Mouse (Mus musculus) neural tube, embryonic 11.5 days (tissue): ENCODE measurements around the gene Lrrc28. TPM values are rescaled to one million over a fixed set of nuclear protein-coding genes. Genes with fewer than 3 reads are reported as not detected.

Experiments
- ATAC-seq: fragments of 200-750 bp; cut with Nextera tagmentation; 2 replicates; pipeline ENCODE4 v1.8.0; 2017; ENCODE audit warnings: moderate number of reproducible peaks, mild to moderate bottlenecking, moderate TSS enrichment, moderate library complexity; ENCODE audit not compliant: insufficient read depth, low FRiP score, low TSS enrichment
- DNase-seq: peaks from one replicate; pipeline ENCODE4 v3.0.0-alpha.2; 2015; ENCODE audit warnings: low spot score
- H3K27ac ChIP-seq: fragments of 300-500 bp; sonication (generic); 2 replicates; pipeline ENCODE4 v1.5.1; 2014; ENCODE audit warnings: low read depth, mild to moderate bottlenecking, low read length
- H3K27me3 ChIP-seq: fragments of 300-500 bp; sonication (generic); 2 replicates; pipeline ENCODE4 v1.6.1; 2014; ENCODE audit warnings: mild to moderate bottlenecking, low read length, mixed read lengths; ENCODE audit not compliant: control insufficient read depth, insufficient read depth
- H3K36me3 ChIP-seq: fragments of 300-500 bp; sonication (generic); 2 replicates; pipeline ENCODE4 v1.6.1; 2014; ENCODE audit warnings: mild to moderate bottlenecking, low read length, moderate library complexity, mixed read lengths; ENCODE audit not compliant: control insufficient read depth, insufficient read depth
- H3K4me1 ChIP-seq: fragments of 300-500 bp; sonication (generic); 2 replicates; pipeline ENCODE4 v1.6.1; 2014; ENCODE audit warnings: low read length, mixed read lengths; ENCODE audit not compliant: control insufficient read depth, insufficient read depth
- H3K4me2 ChIP-seq: fragments of 300-500 bp; sonication (generic); 2 replicates; pipeline ENCODE4 v1.6.1; 2014; ENCODE audit warnings: low read depth, mild to moderate bottlenecking, moderate library complexity
- H3K4me3 ChIP-seq: fragments of 300-500 bp; sonication (generic); 2 replicates; pipeline ENCODE4 v1.5.1; 2014; ENCODE audit warnings: low read depth, low read length
- H3K9ac ChIP-seq: fragments of 300-500 bp; sonication (generic); 2 replicates; pipeline ENCODE4 v1.6.1; 2014; ENCODE audit warnings: mild to moderate bottlenecking, low read length
- H3K9me3 ChIP-seq: fragments of 300-500 bp; sonication (generic); 2 replicates; pipeline ENCODE4 v1.6.1; 2016; ENCODE audit warnings: low read length; ENCODE audit not compliant: control insufficient read depth
- WGBS: fragments of 180-500 bp; shearing (Covaris S2); extraction: QIAGEN DNeasy Blood & Tissue Kit; methylation state at CpG from one replicate; pipeline ENCODE4 v1.1.7; 2014; 5-methylcytosine and 5-hydroxymethylcytosine counted together
- polyA plus RNA-seq: library from polyadenylated mRNA; unstranded; fragments of >200 nt; fragmentation: Nextera tagmentation; extraction: Ambion mirVana; gene quantifications from 2 replicates; pipeline ENCODE4 v1.2.1, GENCODE M21; 2014

Gene Lrrc28
- polyA plus RNA-seq, 1 experiment from 2014 or later, result 29.6 TPM

DNA sequence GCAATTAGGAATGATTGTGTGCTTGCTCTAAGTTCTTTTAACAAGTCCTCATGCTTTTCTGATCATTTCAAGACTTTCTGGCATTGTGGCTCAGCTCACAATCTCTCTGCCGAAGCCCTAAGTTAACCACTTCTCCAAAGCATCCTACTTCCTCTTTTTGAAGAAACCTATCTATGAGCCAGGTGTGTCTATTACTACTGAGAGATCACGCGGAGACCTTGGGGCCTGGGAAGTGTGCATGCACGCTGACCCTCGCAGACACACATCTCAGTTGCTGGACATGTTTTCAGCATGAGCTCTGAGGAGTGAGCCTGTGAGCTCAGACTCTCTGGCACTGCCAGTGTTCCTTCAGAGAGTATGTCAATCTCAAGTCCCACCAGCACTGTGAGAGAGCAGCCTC is 98.8 kb downstream of the Lrrc28 start:
- Histone ChIP-seq H3K27ac (no peak overlapping the region), H3K9me3 (no peaks in the 10 kb centered on the region), H3K9ac (no peak overlapping the region), H3K36me3 (no peaks in the 10 kb centered on the region), H3K4me1 (no peaks in the 10 kb centered on the region), H3K27me3 (no peaks in the 10 kb centered on the region), H3K4me3 (no peak overlapping the region), H3K4me2 (no peak overlapping the region)
- 92% methylated on average over 5 of the region's 5 CpGs for WGBS
- DNase-seq (no peak), ATAC-seq (no peak)

DNA sequence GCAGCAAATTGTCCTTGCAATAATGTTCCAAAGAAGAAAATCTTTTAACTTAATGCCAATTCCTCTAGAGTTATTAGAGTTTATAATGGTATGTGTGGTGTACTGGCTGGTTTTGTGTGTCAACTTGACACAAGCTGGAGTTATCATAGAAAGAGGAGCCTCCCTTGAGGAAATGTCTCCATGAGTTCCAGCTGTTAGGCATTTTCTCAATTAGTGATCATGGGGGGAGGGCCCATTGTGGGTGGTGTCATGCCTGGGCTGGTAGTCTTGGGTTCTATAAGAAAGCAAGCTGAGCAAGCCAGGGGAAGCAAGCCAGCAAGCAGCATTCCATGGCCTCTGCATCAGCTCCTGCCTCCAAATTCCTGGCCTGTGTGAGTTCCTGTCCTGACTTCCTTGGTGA is 100.5 kb downstream of the Lrrc28 start:
- H3K36me3 ChIP-seq, result no peaks in the 10 kb centered on the region
- H3K9me3 ChIP-seq, result no peaks in the 10 kb centered on the region
- no peaks in the 10 kb centered on the region for H3K4me1 ChIP-seq
- H3K4me3 ChIP-seq, result no peak overlapping the region
- H3K27me3 ChIP-seq, result no peaks in the 10 kb centered on the region
- no peak overlapping the region for H3K27ac ChIP-seq
- DNase-seq (no peak), ATAC-seq (no peak)
- no peak overlapping the region for H3K4me2 ChIP-seq
- no peak overlapping the region for H3K9ac ChIP-seq

DNA sequence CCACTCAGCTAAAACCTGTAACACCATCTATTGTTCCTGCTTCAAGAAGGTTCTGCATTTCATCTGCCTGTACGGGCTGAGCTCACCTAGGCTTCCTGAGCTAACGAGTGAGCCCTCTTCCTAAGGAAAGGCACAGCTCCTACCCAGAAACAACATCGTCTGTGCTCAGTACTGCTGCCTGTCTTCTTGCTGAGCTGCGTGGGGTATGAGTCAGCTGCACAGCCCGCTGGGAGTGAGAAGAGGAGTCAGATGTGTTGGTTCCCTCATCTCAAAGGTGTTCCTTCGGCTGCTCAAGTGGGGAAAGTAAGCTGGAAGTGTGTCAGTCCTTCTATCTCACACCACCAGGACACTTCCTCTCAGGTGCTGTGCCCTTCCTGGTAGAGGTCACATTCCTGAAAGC is 101.4 kb downstream of the Lrrc28 start:
- no peak overlapping the region for H3K27ac ChIP-seq
- no peak for ATAC-seq

DNA sequence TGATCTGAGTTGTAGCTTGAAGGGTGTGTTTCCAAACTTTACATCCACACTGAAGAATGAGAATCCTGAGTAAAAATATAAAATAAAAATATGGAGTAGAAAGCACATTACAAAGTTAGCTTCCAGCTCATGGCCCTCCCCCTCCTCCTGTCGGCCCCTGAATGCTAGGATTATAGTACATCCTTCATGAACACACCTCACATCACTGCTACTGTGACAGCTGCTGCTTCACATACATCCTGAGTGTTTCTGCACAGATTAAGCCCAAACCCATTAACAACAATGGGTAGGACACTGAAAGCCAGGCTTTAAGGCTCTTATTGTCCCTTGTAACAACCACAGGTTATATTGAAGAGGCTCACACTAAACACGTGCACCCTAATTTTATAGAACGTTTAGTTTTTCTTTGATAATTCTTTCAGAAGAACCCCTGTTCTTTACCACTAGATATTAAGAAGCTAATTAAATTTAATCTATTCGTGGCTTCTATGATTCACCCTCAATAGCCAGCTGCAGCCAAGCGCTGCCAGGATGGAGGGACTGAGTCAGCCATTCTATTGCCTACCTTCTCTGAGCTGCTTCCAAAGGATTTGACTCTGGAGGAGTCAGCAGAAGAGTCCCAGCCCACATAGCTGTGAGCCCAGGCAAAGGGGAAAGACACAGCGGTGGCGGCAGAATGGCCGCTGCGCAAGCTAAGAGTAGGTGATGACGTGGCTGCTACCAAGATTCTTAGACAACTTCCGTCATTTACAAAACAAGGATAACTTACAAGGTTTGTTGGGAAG is 108.3 kb downstream of the Lrrc28 start:
- 93% methylated on average over 11 of the region's 11 CpGs for WGBS
- H3K9ac ChIP-seq, result no peak overlapping the region
- no peaks in the 10 kb centered on the region for H3K27me3 ChIP-seq
- no peak overlapping the region for H3K4me3 ChIP-seq
- H3K4me1 ChIP-seq, result no peaks in the 10 kb centered on the region
- no peak for DNase-seq
- H3K36me3 ChIP-seq, result no peaks in the 10 kb centered on the region
- ATAC-seq, result no peak
- H3K4me2 ChIP-seq, result no peak overlapping the region
- no peak overlapping the region for H3K27ac ChIP-seq
- no peaks in the 10 kb centered on the region for H3K9me3 ChIP-seq

More for the DNA sequence above, 101.4 kb downstream of the Lrrc28 start:
- Histone ChIP-seq H3K27me3 (no peaks in the 10 kb centered on the region), H3K9me3 (no peaks in the 10 kb centered on the region), H3K4me1 (no peaks in the 10 kb centered on the region), H3K36me3 (no peaks in the 10 kb centered on the region), H3K4me3 (no peak overlapping the region), H3K9ac (no peak overlapping the region), H3K4me2 (no peak overlapping the region)
- DNase-seq, result no peak
- WGBS, result 81% methylated on average over 6 of the region's 6 CpGs

DNA sequence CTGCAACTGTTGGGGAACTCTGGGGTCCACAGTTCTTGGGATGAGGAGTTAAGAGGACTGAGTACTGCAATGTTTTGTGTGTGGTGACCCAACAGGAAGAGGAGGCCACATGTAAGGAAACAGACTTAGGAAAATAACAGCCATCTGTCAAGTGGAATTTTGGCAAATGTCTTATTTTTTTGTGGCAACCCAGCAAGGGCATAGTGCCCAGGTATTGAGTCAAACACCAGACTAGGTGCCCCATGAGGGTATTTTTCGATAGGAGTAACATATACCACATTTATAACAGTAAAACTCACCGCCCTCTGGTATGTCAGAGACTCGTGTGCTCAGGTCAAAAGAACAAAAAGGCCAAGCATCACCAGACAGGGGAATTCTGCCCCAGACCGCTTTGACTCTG is 109.1 kb downstream of the Lrrc28 start:
- DNase-seq (no peak), ATAC-seq (no peak)
- H3K4me2 ChIP-seq, result no peak overlapping the region
- no peak overlapping the region for H3K27ac ChIP-seq
- H3K4me3 ChIP-seq, result no peak overlapping the region
- no peak overlapping the region for H3K9ac ChIP-seq
- no peaks in the 10 kb centered on the region for H3K4me1 ChIP-seq
- no peaks in the 10 kb centered on the region for H3K27me3 ChIP-seq
- 76% methylated on average over 4 of the region's 4 CpGs for WGBS
- no peaks in the 10 kb centered on the region for H3K36me3 ChIP-seq
- H3K9me3 ChIP-seq, result no peaks in the 10 kb centered on the region

DNA sequence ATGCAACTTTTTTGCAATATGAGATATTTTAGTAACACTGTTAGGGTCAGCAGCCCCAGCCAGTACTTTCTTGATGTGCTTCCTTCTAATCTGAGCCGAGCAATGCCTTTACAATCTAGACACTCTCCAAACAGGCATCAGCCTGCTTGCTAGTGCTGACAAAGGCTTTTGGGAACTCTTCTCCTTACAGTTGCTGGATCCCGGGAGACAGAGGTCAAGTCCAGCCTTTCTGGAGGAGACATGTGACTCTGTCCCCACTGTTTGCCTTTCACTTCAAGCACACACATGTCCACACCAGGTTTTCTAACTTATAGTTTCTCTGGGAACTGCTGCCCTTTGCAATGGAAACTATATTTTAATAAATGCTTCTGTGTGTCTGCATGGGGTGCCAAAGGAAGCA is 114.1 kb downstream of the Lrrc28 start:
- no peaks in the 10 kb centered on the region for H3K27me3 ChIP-seq
- no peak overlapping the region for H3K4me3 ChIP-seq
- H3K4me2 ChIP-seq, result no peak overlapping the region
- H3K27ac ChIP-seq, result no peak overlapping the region
- H3K9me3 ChIP-seq, result no peaks in the 10 kb centered on the region
- DNase-seq (no peak), ATAC-seq (no peak)
- no peaks in the 10 kb centered on the region for H3K4me1 ChIP-seq
- WGBS, result 63% methylated on average over 2 of the region's 2 CpGs
- H3K9ac ChIP-seq, result no peak overlapping the region
- no peaks in the 10 kb centered on the region for H3K36me3 ChIP-seq

DNA sequence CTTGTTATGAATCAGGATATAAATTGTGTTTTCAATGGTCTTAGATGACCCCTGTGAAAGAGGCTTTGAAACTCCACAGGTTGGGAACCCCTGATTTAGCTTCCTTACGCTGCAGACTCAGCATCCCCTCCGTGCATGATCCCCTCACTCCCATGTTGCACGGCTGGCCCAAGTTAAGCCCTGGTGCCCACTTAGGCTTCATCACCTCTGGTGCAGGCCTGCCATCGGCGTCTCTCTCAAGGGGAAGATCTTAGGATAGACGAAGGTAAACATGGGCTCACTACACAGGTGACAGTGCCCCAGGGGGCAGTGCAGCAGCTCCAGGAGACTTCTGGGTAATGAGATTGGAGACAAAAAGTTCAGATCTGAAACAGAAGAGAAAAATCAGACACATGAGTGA is 115.7 kb downstream of the Lrrc28 start:
- WGBS, result 81% methylated on average over 6 of the region's 6 CpGs
- no peak for DNase-seq
- H3K9me3 ChIP-seq, result no peaks in the 10 kb centered on the region
- no peak overlapping the region for H3K4me3 ChIP-seq
- H3K9ac ChIP-seq, result no peak overlapping the region
- no peaks in the 10 kb centered on the region for H3K4me1 ChIP-seq
- no peaks in the 10 kb centered on the region for H3K27me3 ChIP-seq
- ATAC-seq, result no peak
- no peak overlapping the region for H3K4me2 ChIP-seq
- no peak overlapping the region for H3K27ac ChIP-seq
- H3K36me3 ChIP-seq, result no peaks in the 10 kb centered on the region

DNA sequence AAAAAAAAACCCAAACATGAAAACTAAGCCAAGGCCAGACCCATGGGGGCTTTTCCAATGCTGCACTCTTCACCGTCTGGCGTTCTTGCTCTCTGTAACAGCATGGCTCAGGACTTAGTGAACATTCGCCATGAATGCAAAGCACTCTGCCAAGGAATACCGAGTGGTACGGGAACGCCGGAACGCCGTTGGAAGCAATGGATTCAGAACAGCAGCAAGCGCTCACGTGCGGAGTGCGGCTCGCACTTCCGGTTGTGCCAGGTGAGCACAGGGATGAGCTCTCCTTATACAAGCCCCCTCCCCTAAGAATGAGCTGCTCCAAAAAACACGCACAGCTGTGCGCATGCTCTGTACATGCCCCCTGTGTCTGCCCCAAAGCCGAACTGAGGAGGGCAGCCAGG is 116.2 kb downstream of the Lrrc28 start:
- Histone ChIP-seq H3K36me3 (no peaks in the 10 kb centered on the region), H3K4me1 (no peaks in the 10 kb centered on the region), H3K9ac (no peak overlapping the region), H3K27me3 (no peaks in the 10 kb centered on the region), H3K9me3 (no peaks in the 10 kb centered on the region), H3K27ac (no peak overlapping the region), H3K4me2 (no peak overlapping the region), H3K4me3 (no peak overlapping the region)
- DNase-seq (no peak), ATAC-seq (no peak)
- WGBS, result 91% methylated on average over 18 of the region's 18 CpGs

DNA sequence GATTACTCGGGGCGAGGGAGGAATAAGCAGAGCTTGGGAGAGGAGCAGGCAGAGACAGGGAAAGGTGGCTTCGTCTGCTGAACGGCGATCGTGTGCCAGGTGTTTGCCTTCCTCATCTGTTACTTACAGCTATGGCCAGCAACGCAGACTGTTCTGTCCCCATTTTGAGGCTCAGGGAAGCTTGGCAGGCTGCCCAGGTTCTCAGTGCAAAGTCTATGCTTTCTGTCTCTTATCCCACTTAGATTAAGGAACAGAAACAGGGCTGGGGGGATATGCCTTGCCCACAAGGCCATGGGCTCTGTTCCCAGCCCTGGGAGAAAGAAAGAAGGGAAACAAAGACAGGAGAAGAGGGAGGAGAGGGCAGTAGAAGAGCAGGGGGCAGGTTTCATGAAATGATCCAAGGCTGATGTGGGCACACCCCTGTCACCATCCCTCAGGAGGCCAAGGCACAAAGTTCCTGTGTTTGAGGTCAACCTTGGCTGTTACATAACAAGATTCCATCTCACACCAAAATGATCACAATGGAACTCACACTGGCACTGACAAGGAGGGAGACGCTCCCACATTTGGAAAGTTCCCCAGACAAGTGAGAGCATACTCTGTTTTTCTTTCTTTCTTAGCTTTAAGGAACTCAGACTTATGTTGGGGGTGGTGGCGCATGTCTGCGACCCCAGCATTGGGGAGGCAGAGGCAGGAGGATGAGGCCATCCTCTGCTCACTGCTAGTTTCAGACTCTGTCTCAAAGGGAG is 116.8 kb downstream of the Lrrc28 start:
- no peak for ATAC-seq
- Histone ChIP-seq H3K9me3 (no peaks in the 10 kb centered on the region), H3K27me3 (no peaks in the 10 kb centered on the region), H3K27ac (no peak overlapping the region), H3K4me1 (no peaks in the 10 kb centered on the region), H3K36me3 (no peaks in the 10 kb centered on the region), H3K4me3 (no peak overlapping the region), H3K9ac (no peak overlapping the region), H3K4me2 (no peak overlapping the region)
- no peak for DNase-seq
- 87% methylated on average over 10 of the region's 10 CpGs for WGBS
